Comparison of ENCODE assay signal across 27 mouse cellular contexts in the genomic region with DNA sequence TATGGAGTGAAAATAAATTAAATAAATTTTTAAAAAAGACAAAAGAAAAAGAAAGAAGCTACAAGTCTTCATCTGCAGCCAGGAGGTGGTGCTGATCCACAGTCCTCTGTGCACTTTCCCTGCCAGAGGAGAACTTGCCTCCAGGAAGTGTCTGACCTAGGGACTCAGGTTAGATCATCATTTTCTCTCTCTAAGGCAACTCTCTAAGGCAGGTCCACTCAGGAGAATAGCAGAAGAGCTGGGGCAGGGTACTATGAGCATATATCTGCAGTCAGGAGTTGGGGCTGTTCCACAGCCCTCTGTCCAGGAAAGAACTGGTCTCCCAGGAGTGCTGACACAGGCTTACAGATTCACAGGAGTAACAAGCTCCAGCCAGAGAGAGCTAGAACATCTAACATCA. TPM values are rescaled to one million over a fixed set of nuclear protein-coding genes. Genes with fewer than 3 reads are reported as not detected.
DNase-seq lines count a peak whose midpoint lies in the region; ATAC-seq lines count a peak whose summit lies in the region.
"Had no signal": no experiment of that assay in that cellular context is flagged by ENCODE, and none has a peak within 500 bp of the region (broad histone marks: within the 10 kb centered on the region; RNA-seq: fewer than 3 reads in every experiment).

No protein-coding gene starts in this region.

- intact Hi-C loops in heart, postnatal 10 days (cut with DNase I): no loop called here

- H3K27ac ChIP-seq in heart, embryonic 10.5 days: no peak overlapping the region
- no peak overlapping the region for H3K27ac ChIP-seq in midbrain, embryonic 14.5 days (replicated peaks; ENCODE audit: low read depth, low read length)
- no peak overlapping the region for H3K27ac ChIP-seq in midbrain, embryonic 10.5 days (replicated peaks)
- H3K27ac ChIP-seq: embryonic facial prominence, embryonic 13.5 days; embryonic facial prominence, embryonic 15.5 days; forebrain, embryonic 10.5 days; forebrain, embryonic 12.5 days had no signal

- H3K4me2 ChIP-seq in midbrain, embryonic 14.5 days (ENCODE audit: low read length): no peak overlapping the region
- H3K4me2 ChIP-seq: embryonic facial prominence, embryonic 13.5 days; embryonic facial prominence, embryonic 15.5 days; forebrain, embryonic 12.5 days had no signal

- peak; percentile 55; the same call in 1 of the 2 replicates for ATAC-seq in midbrain, embryonic 14.5 days (ENCODE audit: low FRiP score, low TSS enrichment)
- ATAC-seq: forebrain, embryonic 14.5 days; forebrain, embryonic 16.5 days had no signal

- peaks cover 3% of the 10 kb centered on the region for H3K9me3 ChIP-seq in heart, embryonic 10.5 days
- 0 out of 2 replicates have a peak, but pooled peaks cover 2% of the 10 kb centered on the region for H3K9me3 ChIP-seq in midbrain, embryonic 14.5 days (ENCODE audit: control insufficient read depth, low read length)
- H3K9me3 ChIP-seq in midbrain, embryonic 10.5 days (replicated peaks): peaks cover 24% of the 10 kb centered on the region
- H3K9me3 ChIP-seq: embryonic facial prominence, embryonic 15.5 days had no signal

- no peaks in the 10 kb centered on the region for H3K27me3 ChIP-seq in heart, embryonic 10.5 days (ENCODE audit: insufficient read depth, poor library complexity, severe bottlenecking)
- no peaks in the 10 kb centered on the region for H3K27me3 ChIP-seq in midbrain, embryonic 14.5 days (ENCODE audit: control insufficient read depth, insufficient read depth, low read length)
- no peaks in the 10 kb centered on the region for H3K27me3 ChIP-seq in midbrain, embryonic 10.5 days (ENCODE audit: low read depth, poor library complexity, severe bottlenecking)
- H3K27me3 ChIP-seq: embryonic facial prominence, embryonic 13.5 days; embryonic facial prominence, embryonic 15.5 days; forebrain, embryonic 12.5 days had no signal

- no peaks in the 10 kb centered on the region for H3K36me3 ChIP-seq in heart, embryonic 10.5 days
- no peaks in the 10 kb centered on the region for H3K36me3 ChIP-seq in midbrain, embryonic 14.5 days (ENCODE audit: control insufficient read depth, insufficient read depth, low read length)
- no peaks in the 10 kb centered on the region for H3K36me3 ChIP-seq in midbrain, embryonic 10.5 days
- H3K36me3 ChIP-seq: embryonic facial prominence, embryonic 13.5 days; embryonic facial prominence, embryonic 15.5 days; forebrain, embryonic 10.5 days; forebrain, embryonic 12.5 days had no signal

- no peak overlapping the region for H3K9ac ChIP-seq in midbrain, embryonic 14.5 days (replicated peaks; ENCODE audit: low read length)
- H3K9ac ChIP-seq: embryonic facial prominence, embryonic 13.5 days; embryonic facial prominence, embryonic 15.5 days; forebrain, embryonic 12.5 days had no signal

- DNase-seq in heart, embryonic 10.5 days (ENCODE audit: low spot score): peak; percentile 69
- no peak for DNase-seq in heart, postnatal 10 days
- no peak for DNase-seq in midbrain, embryonic 14.5 days
- no peak for DNase-seq in midbrain, embryonic 10.5 days (ENCODE audit: low spot score)
- DNase-seq: adrenal gland, adult 2 months; adrenal gland, postnatal 10 days; adrenal gland, postnatal 25 days; cerebellum, adult 11 months; cerebellum, adult 18-20 months; cerebellum, adult 8-10 months; cerebellum, adult 9-11 months; cerebellum, postnatal 14 days; cerebellum, postnatal 36 days; embryo, embryonic 11 days had no signal

- no peaks in the 10 kb centered on the region for H3K4me1 ChIP-seq in heart, embryonic 10.5 days
- H3K4me1 ChIP-seq in midbrain, embryonic 14.5 days (ENCODE audit: control insufficient read depth, insufficient read depth, low read length): no peaks in the 10 kb centered on the region
- H3K4me1 ChIP-seq in midbrain, embryonic 10.5 days: no peaks in the 10 kb centered on the region
- H3K4me1 ChIP-seq: embryonic facial prominence, embryonic 13.5 days; embryonic facial prominence, embryonic 15.5 days; forebrain, embryonic 10.5 days; forebrain, embryonic 12.5 days had no signal

- H3K4me3 ChIP-seq in heart, embryonic 10.5 days: no peak overlapping the region
- H3K4me3 ChIP-seq in midbrain, embryonic 14.5 days (replicated peaks; ENCODE audit: low read depth, low read length): no peak overlapping the region
- no peak overlapping the region for H3K4me3 ChIP-seq in midbrain, embryonic 10.5 days
- H3K4me3 ChIP-seq: embryonic facial prominence, embryonic 13.5 days; embryonic facial prominence, embryonic 15.5 days; erythroblast, embryonic 14.5 days; forebrain, embryonic 10.5 days; forebrain, embryonic 12.5 days had no signal

RNA-seq across cellular contexts. Expression of a gene that starts 46.3 kb away (rescaled TPM):
- polyA plus RNA-seq in heart, embryonic 10.5 days (2016; fragmentation: Nextera tagmentation; extraction: Ambion mirVana): not detected in 2 replicates
- total RNA-seq in heart, postnatal 10 days (2021): under 1 TPM; 0.17 to 0.31 TPM
- polyA plus RNA-seq in midbrain, embryonic 14.5 days (2014; fragmentation: Nextera tagmentation; extraction: Ambion mirVana): not detected in 2 replicates
- polyA plus RNA-seq in midbrain, embryonic 10.5 days (2016; fragmentation: Nextera tagmentation; extraction: Ambion mirVana): not detected in 2 replicates
- total RNA-seq: adrenal gland, postnatal 25 days; common myeloid progenitor, adult 5-6 weeks; ES-E14; MEL had no signal
- polyA plus RNA-seq: adrenal gland, adult 2 months; brain, embryonic 14.5 days; C2C12; embryonic facial prominence, embryonic 11.5 days; embryonic facial prominence, embryonic 13.5 days; erythroblast, embryonic 14.5 days; forebrain, embryonic 10.5 days; forebrain, embryonic 12.5 days; forebrain, embryonic 14.5 days; forebrain, embryonic 16.5 days had no signal
